Mouse (Mus musculus): ENCODE data around the gene Gm26992.
"Not testable (repeated sequence)": the region's sequence is repeated elsewhere in the genome, so short reads cannot be mapped to it uniquely, and the experiment has no call there.

The Gm26992 gene

GRCm38 (mm10) chrX:103421710-103422109, at the start of gene Gm26992:
Gm26992 (plus strand) TSS chrX:103422010.
- no peak for DNase-seq (ENCODE audit: low read depth)

DNA sequence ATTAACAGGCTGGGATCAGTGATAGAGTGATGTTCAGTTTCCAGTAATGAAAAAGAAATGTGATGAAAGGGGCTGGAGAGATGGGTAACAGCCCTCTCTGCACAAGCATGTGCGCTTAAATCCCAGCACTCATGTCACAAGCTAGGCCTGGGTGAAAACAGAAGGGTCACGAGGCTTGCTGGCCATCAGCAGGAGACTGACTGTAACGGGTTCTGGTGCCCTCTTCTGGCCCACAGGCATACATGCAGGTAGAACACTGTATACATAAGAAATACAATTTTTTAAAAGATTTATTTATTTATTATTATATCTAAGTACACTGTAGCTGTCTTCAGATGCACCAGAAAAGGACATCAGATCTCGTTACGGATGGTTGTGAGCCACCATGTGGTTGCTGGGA, 47.6 kb upstream of the Gm26992 start:
- DNase-seq (ENCODE audit: low read depth): no peak

DNA sequence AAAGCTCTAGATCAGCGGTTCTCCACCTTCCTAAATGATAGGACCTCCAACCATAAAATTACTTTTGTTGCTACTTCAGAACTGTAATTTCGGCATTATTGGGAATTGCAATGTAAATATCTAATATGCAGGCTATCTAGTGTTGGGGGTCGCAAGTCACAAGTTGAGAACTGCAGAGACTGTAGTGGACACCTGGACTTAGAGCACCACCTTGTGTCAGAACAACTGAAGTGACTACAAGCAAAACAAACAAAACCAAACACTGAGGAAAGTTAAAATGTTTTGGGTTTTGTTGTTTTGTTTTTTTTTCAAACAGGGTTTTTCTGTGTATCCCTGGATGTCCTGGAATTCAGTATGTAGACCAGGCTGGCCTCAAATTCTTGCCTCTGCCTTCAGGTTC, 37.3 kb upstream of the Gm26992 start:
- DNase-seq (ENCODE audit: low read depth): peak; percentile 7

- no peak for DNase-seq (ENCODE audit: low read depth)
Measured at GRCm38 (mm10) chrX:103388131-103388530, 33.7 kb upstream of the Gm26992 start.

- DNase-seq (ENCODE audit: low read depth): peak; percentile 34
Measured at GRCm38 (mm10) chrX:103393841-103394240, 28.0 kb upstream of the Gm26992 start.

DNA sequence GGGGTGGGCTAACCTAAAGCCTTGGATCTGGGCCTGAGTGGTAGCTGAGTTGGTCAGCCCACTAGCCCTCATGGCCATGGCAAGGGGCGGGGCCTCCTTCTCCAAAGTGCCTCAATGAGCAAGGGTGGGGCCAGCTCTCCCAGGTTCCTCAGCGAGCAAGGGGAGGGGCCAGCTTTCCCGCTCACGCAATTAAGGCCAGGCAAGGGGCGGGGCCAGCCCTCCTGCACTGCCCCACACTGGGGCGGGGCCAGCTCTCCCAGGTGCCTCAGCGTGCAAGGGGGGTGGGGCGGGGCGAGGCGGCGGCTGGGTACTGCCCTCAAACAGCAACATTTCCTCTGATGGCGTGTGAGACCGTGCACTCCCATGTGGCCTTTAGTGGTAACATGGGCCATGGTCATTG, 16.8 kb upstream of the Gm26992 start:
- no peak for DNase-seq (ENCODE audit: low read depth)

DNA sequence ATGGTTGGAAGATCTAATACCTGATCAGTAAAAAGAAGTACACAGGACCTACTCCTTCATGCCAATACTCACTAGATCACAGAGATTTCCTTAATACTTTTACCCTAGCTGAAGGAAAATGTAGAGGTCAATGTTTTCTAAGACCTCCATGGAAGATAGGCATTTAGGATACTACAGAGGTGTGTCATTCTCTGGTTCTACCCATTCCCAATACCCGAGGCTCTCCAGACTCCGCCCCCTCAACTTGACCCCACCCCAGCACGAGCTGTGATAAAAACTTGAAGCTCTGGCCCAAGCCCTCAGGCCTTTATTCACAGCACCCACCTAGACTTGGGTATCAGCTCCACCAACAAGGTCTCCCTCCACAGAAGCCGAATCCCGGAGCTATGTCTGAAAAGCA, 7.6 kb upstream of the Gm26992 start, which contains the start of gene Tsx:
Tsx (plus strand) TSS at position 301 of the 400 bp plus-strand sequence.
- no peak for DNase-seq (ENCODE audit: low read depth)

DNA sequence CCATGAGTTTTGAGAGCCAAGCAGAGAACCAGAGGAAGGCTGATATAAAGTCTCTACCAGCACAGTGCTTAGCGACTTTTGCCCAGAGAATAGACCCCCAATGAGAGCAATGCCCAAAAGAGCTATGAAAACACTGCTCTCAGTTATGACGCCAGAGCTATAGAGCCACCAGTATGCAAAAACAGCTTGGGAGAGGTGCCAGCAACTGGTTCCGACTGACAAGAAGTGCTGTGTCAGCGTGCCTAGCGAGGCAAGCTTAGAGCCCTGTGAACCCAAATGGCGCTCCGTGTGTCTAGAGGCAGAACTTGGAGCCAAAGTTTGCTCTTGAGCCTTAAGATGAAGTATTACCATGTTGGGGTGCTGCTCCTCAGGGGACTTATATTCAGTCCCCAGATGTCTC, 5.9 kb downstream of the Gm26992 start:
- no peak for DNase-seq (ENCODE audit: low read depth)

DNA sequence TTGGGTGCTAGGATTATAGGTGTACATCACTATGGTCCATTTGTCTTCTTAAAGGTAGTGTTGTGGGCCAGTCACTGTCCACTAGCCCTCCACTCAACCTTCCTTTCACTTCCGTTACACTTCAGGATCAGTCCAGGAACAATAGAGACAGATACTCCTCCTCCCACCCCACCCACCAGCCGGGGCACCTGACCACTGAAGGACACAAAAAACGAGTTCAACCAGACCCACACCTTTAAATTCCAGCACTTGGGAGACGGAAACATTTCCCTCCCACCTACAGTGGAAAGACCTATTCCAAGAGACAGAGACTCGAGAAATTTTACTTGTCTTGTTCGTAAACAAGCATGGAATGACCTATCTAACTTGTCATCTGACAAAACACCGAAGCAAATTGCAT, 10.5 kb downstream of the Gm26992 start:
- DNase-seq (ENCODE audit: low read depth): no peak

GRCm38 (mm10) chrX:103438023-103438422, 16.2 kb downstream of the Gm26992 start:
- no peak for DNase-seq (ENCODE audit: low read depth)

DNA sequence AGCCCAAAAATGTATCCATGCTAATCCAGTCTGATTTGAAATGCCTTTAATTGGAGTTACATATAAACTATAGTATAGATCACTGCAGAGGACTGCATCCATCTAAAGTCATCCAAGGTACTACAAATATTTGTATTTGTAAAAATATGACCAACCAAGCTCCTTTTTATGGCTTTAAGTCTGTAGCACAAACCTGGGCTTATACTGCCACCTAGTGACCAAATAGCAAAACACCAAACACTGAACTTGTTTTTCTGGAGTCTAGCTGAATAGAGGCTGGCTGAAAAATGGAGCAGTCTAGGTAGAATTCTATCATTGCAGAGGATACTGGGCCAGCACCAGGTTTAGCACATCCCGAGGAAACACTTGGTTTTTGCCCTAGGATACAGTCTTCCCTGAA, 19.0 kb downstream of the Gm26992 start:
- DNase-seq (ENCODE audit: low read depth): peak; percentile 74

- DNase-seq (ENCODE audit: low read depth): peak; percentile 72
Measured at GRCm38 (mm10) chrX:103443755-103444154, 21.9 kb downstream of the Gm26992 start.

- peak; percentile 21 for DNase-seq (ENCODE audit: low read depth)
Measured at GRCm38 (mm10) chrX:103447539-103448169, 25.8 kb downstream of the Gm26992 start.

- DNase-seq (ENCODE audit: low read depth): not testable (repeated sequence)
Measured at GRCm38 (mm10) chrX:103448429-103448828, 26.6 kb downstream of the Gm26992 start.

DNA sequence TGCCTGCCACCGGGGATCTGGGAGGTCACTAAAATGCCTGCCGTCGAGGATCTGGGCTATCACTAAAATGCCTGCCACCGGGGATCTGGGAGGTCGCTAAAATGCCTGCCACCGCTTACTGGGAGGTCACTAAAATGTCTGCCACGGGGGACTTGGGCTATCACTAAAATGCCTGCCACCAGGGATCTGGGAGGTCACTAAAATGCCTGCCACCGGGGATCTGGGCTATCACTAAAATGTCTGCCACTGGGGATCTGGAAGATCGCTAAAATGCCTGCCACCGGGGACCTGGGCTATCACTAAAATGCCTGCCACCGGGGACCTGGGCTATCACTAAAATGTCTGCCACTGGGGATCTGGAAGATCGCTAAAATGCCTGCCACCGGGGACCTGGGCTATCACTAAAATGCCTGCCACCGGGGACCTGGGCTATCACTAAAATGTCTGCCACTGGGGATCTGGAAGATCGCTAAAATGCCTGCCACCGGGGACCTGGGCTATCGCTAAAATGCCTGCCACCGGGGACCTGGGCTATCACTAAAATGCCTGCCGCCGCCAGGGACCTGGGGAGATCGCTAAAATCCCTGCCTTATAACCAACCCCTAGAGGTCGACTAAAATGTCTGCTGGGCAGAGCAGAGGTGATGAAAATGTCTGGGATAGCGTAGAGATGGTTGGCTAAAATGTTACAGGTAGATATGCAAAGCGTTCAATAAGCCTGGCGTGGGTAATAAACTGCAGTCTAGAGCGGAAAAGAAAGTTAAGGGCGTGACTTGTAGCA, 27.3 kb downstream of the Gm26992 start:
- not testable (repeated sequence) for DNase-seq (ENCODE audit: low read depth)

GRCm38 (mm10) chrX:103452815-103453214, 31.0 kb downstream of the Gm26992 start:
- no peak for DNase-seq (ENCODE audit: low read depth)

GRCm38 (mm10) chrX:103460056-103460455, 38.2 kb downstream of the Gm26992 start:
- DNase-seq (ENCODE audit: low read depth): peak; percentile 29

DNA sequence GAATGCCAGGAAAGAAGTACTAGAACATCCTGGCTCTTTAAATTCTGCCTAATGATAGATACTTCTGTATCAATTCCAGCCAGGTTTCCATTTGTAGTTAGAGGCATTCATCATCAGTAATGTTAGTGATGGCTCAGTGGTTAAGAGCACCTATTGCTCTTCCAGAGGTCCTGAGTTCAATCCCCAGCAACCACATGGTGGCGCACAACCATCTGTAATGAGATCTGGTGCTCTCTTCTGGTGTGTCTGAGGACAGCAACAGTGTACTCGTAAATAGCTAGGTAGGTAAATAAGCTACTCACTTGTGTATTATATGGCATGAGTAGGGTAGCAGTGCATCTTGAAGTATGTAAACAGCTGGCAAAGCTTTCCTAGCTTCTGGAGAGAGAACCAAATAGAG, 47.2 kb downstream of the Gm26992 start:
- DNase-seq (ENCODE audit: low read depth): no peak

DNA sequence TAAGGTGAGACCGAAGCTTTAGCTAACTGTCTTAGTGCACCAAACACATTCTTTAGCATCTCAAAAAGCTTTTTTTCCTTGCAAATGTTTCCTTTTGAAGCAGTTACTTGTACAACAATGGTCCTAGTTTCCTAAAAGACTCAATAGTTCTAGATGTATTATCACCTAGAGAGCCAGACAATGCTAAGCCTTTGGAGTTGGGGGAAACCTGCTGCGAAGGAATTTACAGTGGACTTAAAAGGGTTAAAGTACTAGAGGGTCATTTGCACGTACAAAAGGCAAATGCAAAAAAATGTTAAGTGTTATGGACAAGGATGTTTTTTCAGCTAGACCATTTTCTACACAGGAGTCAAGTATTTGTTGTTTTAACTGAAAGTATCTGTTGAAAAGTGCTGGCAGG, 50.5 kb downstream of the Gm26992 start:
- DNase-seq (ENCODE audit: low read depth): no peak

DNA sequence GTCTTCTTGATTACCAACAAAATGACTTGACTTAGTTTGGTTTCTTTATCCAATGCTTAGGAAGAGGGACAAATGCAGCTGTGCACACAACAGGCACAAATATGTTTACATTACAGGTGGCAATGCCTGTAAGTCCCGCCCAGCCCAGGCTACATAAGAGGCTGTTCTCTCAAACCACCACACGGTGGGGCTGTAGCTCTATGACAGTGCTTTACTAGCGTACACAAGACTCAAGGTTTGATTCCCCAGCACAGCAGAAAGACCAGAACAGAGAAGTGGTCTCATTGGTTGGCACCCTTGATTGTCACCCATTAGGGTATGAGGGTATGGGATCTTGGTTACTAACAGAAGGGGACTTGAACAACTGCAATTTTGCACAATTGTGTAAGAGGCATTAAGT, 55.7 kb downstream of the Gm26992 start:
- DNase-seq (ENCODE audit: low read depth): peak; percentile 85

GRCm38 (mm10) chrX:103481243-103482096, 59.7 kb downstream of the Gm26992 start:
- no peak for DNase-seq (ENCODE audit: low read depth)

DNA sequence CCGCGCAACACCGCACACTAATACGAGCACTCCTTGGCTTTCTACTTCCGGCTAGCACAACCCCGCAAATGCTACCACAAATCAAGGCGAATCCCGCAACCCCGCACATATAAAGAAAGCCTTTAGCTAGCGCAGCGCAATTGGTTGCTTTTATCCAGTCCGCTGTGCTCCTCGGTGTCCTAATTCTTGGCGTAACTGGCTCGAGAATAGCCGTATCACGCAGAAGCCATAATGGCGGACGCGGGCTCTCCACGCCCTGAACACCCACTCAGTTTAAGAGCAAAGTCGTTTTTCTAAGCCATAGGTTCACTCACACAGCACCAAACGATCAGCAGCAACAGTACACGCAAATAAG, 60.3 kb downstream of the Gm26992 start:
- DNase-seq (ENCODE audit: low read depth): no peak

DNA sequence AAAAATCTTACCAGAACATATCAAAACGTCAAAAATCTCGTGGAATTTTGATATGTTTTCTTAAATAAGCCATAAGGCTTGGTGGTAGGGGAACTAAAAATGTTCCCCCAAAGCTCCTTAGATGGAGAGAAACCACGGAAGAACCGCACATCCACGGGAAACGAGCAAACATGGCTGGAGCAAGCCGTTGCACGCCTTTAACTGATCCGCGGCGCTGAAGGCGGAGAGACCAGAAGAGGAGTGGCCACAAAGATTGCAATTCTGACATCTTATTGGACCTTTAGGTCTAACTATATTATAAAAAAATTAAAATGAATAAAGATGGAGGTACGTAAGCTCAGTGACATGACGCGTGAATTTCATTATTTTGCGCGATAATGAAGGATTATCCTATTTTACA, 61.2 kb downstream of the Gm26992 start:
- DNase-seq (ENCODE audit: low read depth): no peak

Data from induced T-regulatory cell, adult 2 months (primary cell).